ENCODE assay signal across 11 mouse cellular contexts in the genomic region with DNA sequence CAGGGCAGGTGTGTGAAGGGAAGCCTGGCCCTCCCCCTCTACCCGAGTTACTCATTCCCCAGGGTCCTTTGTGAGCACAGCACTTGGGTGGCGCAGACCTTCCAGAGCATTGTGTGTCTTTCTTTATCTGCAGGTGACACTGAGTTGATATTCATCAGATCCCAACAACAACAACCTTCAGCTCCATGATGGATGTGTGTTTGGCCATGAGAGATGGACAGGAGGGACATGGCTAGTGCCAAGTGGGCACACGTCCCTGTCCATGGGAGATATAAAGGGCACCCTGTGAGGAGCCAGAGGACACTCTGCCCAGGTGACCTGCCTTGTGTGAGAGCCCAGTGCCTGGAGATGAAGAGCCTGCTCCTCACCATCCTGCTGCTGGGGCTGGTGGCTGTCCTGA. TPM values are rescaled to one million over a fixed set of nuclear protein-coding genes. Genes with fewer than 3 reads are reported as not detected.
"Had no signal": no experiment of that assay in that cellular context is flagged by ENCODE, and none has a peak within 500 bp of the region (broad histone marks: within the 10 kb centered on the region; RNA-seq: fewer than 3 reads in every experiment).

Obp2a (plus strand) TSS at position 301 of the 400 bp plus-strand sequence.

RNA-seq across cellular contexts. Expression of gene Obp2a, which starts in this region (rescaled TPM):
- polyA plus RNA-seq: neural tube, embryonic 12.5 days; neural tube, embryonic 13.5 days; neural tube, embryonic 14.5 days; neural tube, embryonic 15.5 days; small intestine, adult 2 months; spleen, adult 2 months; stomach, embryonic 14.5 days; stomach, embryonic 15.5 days; stomach, embryonic 16.5 days; testis, adult 2 months; urinary bladder, adult 2 months had no signal
